Mouse (Mus musculus) gastrocnemius, postnatal 4 days (tissue): ENCODE measurements around the gene Psmc5. TPM values are rescaled to one million over a fixed set of nuclear protein-coding genes. Genes with fewer than 3 reads are reported as not detected.

ENCODE experiments used
- DNase-seq, 2 experiments: peaks; one replicate each; pipeline ENCODE4 v3.0.0; 2021 to 2022; ENCODE audit warnings: low spot score in 2 of 2, mixed read lengths in 2 of 2
- total RNA-seq, 2 experiments: library from RNA; stranded (reverse); gene quantifications; 2 replicates each; pipeline ENCODE4 v1.2.3; 2021

The Psmc5 gene
- total RNA-seq, 2 experiments from 2014 or later = 123 to 146 TPM

DNA sequence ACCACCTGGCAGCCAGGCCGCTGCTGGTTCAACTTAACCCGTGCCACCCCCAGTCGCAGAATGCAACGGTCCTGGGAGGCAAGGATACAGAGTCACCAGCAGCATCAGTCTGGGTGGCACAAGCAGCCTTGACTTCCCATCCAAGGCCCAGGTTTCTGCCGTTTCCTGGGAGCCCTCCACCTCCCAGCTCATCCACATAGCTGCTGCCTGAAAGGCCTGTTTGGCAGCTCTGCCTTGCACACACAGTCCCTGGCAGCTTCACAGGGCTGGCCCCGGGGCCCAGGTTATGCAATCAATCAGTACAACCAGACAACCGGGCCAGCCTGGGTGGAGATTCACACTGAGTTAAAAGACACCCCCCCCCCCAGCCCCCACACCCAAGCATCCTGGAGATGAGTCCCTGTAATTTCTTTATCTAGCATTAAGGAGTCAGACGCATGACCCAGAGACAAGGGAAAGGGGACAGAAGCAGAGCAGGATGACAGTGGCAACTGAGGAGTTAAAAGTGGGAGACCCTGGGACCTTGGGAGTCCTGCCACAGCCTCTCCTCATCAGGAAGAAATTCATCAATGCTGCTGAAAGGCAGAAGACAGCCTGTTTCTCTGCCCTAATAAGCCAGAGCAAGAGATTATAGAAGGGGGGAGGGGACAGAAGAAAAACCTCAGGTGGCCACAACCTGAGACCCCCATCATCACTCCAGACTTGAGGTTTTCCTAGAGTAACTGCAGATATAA is 12.5 kb downstream of the Psmc5 start:
- DNase-seq = peak; percentile 57 to 75

DNA sequence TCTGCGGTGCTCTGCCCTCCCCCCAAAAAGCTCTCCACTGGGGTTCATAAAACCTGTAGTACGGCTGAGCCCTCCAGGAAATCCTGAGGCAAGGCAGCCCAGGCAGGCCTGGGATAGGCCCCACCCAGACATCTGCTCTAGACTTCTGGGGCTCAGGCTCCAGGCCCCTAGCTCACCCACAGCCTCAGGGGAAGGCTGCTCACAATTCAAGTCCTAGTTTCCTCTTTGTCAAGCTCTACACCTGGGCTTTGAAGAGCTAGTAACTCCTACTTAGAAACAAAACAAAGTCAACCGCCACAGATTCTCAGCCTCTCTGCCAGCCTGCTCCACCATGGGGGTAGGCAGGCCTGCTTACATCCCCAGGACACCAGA is 13.1 kb downstream of the Psmc5 start:
- DNase-seq = no peak

DNA sequence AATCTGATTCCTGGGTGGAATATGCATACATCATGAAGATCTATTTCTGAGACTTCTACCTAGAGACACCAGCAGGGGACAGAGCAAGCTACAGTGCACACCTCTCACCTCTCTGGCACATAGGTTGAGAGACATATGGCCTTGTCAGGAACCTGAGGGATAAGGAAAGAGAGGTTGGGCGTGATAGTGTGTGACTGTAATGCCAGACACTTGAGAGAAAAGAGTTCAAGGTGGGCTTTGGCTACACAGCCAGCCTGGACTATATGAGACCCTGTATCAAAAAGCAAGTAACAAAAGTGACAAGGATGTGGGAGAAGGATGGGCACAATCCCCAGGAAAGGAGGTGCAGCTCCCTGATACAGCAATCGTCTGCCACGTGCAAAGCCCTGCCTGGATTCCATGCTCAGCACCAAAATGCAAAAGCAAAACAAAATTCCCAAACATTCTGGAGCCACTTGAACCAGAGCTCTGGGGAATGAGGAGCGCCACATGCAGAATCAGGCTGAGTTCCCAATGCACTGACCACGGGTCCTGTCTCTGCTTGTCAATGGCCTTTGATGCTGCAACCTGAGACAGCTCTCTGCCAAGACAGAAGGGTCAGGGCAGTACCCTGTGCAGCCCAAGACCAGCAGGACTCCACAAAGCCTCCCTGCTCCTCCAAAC is 15.3 kb downstream of the Psmc5 start:
- no peak for DNase-seq

DNA sequence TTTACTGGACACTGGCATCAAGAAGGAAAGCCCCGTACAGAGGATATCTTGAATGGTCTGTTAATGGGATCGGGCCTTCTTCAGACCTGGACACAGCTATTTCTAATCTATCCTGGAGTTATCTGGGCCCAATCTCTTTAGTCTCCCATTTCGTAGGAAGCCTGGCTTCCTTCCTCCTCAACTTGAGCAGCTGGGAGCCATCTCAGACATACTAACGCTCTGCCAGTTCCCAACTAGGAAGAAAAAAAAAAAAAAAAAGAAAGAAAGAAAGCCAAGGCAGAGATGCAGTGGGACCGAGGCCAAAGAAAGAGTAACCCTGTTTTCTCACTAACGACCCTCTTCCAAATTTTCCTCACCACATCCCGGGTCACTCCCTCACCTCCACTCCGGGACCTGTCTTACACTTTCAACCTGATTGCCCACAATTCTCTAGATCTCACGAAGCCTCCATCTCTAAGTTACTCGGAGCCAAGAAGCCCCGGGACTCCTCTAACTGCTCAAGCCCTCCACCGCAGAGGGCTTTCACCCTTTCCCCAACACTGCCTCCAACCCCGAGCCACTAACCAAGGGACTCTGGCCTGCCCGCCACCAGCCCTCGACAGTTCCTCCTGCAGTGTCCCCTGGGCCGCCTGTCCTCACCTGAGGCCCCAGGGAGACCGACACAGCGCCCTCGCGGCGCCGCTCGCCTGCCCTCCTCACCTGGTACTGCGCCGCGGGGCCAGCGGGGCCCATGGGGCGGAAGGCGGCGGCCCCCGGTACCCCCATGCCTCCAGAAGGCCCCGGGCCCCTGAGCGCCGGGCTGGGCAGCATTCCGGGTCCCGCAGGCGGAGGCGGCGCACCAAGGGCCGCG is 16.1 kb downstream of the Psmc5 start:
- no peak for DNase-seq

DNA sequence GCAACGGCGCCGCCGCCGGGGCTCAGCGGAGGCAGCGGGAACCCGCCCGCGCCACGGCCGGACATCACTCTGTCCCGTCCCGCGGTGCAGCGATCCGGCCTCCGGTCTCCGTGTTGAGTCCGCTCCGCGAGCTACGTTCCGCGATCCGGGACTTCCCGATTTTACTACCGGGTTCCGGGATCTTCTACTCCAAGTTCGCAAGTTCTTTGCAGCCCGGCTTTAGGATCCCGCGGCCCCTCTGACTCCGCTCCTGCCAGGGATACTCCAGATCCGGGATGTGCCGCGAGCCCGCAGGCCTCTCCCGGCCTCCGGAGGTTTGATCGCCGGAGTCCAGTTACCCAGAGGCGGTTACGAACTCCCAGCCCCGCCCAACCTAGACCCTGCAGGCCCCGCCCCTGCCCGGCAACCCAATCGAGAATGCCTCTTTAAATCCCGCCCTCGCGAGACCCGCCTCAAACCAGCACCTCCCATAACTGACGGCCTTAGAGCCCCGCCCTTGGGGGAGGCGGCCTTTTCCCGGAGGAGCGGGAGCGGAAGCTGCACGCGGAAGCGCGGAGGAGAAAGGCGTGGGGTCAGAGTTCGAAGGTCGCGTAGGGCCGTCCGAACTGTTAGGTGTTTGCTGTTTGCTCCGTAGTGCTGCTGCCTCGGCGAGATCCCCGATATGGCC is 16.8 kb downstream of the Psmc5 start, which contains the start of gene Smarcd2:
TSS of gene Smarcd2 (minus strand) at position 329 of the 667 bp plus-strand sequence.
- DNase-seq = peak; percentile 98 to 99

DNA sequence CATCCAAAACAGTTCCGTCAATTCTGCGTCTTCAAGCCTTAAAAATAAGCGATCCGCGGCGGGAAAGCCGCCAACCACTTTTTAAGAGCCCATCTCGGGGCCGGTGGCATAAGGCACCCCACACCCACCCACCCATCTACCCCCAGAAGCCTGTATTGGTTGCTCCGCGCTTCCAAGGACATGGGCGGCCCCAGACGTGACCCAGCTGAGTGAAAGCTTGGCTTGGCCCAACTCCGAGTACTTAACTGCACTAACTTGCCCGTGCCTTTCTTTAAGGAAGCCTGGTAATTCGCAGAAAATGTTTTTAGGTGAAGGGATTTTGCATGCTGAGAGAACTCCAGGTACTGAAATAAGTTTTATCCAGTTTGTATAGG is 17.3 kb downstream of the Psmc5 start:
- DNase-seq = peak in 1 of 2 experiments; percentile 46

DNA sequence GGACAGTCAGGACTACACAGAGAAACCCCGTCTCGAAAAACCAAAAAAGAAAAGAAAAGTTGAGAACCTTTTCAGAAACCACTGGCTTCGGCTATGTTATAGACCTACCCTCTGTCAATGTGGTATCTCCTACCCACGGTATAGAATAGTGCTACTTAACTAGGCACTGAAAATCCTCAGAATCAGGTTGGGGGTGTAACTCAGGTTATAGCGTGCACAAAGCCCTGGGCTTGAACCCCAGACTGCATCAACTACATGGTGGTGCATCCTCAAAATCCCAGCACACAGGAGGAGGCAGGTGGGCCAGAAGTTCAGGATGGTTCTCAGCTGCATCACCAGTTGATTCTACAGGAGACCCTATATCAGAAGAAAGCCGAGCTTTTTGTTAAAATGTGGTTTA is 17.9 kb downstream of the Psmc5 start:
- no peak for DNase-seq

DNA sequence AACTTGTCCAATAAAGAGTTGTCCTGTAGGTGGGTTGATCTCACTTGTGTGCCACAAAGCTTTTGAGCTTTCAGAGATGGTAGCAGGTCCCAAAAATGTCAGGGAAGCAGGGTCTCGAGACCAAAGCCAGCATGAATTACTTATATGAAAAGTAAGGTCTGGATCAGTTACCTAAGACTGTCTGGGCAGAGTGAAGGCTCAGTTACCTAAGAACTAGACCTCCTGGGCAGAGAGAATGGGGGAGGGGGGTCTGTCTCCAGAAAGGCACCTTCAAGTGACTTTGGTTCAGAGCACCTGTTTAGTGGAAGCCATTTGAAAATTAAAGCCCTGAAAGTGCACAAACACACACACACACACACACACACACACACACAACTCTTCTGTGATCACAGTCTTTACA is 18.4 kb downstream of the Psmc5 start:
- no peak for DNase-seq

DNA sequence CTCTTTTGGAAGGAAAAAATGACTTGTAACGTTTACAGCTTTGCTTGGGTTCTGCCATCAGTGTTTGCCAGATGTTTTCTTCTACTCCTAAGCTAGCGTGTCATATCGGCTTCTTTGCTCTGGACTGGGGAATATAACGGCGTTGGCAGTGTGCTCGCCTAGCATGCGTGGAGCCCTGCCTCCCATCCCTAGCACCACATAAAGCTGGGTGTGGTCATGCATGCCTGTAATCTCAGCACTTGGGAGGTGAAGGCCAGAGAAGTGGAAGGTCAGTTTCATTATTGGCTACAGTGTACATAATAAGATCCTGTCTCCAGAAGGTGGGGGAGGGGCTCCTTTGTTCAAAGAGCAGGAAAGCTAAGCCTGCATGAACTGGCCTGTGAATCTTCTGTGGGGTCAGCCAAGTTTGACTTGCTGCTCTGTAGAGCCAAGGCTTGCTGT is 19.0 kb downstream of the Psmc5 start:
- DNase-seq = peak in 1 of 2 experiments; percentile 71

DNA sequence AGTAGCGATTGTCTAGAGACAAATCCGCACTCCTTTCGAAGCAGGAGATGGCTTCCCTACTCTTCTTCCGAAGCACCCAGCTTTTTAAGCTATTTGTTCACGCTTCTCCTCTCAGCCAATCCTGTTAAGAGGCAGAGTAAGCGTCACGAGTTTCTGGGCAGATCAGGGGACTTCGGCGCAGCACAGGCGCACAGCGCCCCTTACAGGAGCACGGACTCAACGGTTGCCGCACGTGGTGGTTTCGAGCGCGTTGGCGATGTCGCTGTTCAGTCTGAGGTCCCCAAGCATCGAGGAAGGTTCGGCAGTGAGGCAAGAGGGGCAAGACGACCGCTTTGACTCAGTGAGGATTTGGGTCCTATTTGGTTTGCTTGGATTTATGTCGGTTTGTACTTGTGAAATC is 20.5 kb downstream of the Psmc5 start, which contains the start of gene Tcam1:
TSS of gene Tcam1 (plus strand) at position 219 of the 400 bp plus-strand sequence.
- peak; percentile 87 to 90 for DNase-seq

DNA sequence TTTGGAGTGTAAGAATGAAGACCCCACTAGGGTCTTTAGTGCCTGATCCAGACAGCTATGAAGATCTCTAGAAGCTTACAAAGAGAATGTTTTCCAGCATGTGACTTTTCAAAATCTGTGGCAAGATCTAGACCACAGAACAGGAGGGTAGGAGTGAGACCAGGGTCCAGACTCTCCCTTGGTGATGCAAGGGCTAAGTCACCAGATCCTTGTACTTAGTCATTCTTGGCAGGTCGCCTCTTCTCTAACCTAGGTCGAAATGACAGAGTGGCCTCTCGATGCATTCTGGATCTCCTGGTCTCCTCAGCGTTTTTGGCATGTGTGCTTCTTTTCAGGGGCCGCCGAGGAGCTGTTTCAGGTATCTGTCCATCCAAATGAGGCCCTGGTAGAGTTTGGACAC is 26.5 kb downstream of the Psmc5 start:
- no peak for DNase-seq

DNA sequence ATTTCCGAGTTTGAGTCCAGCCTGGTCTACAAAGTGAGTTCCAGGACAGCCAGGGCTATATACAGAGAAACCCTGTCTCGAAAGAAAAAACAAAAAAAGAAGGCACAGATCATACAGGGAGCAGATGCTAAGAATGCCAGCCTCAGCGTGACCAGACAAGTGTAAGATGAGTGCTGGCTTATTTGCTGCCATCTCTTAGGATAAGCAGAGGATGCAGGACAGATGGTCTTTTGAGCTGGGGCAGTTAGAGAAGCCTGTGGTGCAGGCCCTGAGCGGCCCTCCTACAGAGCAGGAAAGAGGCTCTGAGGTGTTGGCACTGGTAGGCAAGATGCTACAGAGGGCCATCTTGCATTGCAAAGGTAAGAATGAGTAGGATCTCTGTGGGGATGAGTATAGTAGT is 27.4 kb downstream of the Psmc5 start:
- no peak for DNase-seq

DNA sequence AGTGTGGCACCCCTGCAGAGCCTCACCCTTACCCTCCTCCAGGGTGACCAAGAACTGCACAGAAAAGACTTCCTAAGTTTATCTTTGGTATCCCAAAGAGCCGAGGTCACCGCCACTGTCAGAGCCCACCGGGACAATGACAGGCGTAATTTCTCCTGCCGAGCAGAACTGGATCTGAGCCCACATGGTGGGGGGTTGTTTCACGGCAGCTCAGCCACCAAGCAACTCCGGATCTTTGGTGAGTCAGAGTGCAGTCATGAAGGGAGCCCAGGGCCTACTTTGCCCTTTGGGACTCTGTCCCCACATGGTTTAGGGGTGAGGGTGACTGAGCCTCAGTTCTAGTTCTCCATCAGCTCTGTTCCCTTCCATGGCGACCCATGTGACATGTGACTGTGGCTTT is 28.2 kb downstream of the Psmc5 start:
- DNase-seq = no peak

DNA sequence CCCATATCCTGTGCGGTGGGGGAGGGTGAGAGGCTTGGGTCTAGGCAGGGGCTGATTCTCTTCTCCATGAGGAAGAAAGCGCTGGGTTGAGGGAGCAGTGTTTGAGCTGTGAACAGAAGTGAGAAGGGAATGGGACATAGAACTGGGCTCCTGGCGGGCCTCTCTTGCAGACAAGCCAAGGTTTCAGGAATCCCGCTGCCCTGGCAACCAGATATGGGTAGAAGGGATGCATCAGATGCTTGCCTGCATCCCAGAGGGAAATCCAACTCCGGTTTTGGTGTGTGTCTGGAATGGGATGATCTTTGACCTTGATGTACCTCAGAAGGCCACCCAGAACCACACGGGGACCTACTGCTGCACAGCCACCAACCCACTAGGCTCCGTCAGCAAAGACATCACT is 30.3 kb downstream of the Psmc5 start:
- no peak for DNase-seq

DNA sequence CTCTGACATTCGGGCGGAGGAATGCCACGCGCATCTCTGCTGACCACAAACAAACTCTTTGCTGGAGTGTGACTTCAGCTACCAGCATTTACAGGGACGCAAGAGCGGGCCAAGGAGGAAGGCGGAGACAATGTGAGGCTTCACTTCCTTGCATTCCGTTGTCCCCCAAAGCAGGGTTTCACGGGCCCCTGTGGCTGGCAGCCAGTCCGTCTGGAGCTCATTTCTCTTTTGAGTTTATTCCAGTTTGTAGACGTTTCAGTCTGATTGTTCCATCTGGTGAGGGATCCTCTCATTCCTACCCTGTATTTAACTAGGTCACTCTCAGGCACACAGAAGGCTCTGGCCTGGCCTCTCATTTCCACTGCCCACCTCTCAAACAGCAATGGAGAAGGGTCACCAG is 31.0 kb downstream of the Psmc5 start:
- DNase-seq = peak in 1 of 2 experiments; percentile 42

DNA sequence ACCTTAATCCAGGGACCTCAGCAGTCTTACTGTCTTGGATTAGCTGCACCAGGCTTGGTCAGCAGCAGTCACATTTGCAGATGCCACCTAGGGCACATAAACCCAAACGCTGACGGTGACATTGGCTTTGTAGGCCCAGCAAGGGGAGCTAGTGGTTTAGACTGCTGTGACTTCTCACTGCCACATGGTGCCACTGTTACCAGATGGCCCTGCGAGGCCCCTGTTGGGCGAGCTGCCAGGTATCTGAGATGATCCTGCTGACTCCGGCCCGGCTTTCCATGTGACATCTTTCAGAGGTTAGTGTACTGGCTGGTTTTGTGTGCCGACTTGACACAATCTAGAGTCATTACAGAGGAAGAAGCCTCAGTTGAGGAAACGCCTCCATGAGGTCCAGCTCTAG is 33.4 kb downstream of the Psmc5 start:
- peak; percentile 52 to 75 for DNase-seq

DNA sequence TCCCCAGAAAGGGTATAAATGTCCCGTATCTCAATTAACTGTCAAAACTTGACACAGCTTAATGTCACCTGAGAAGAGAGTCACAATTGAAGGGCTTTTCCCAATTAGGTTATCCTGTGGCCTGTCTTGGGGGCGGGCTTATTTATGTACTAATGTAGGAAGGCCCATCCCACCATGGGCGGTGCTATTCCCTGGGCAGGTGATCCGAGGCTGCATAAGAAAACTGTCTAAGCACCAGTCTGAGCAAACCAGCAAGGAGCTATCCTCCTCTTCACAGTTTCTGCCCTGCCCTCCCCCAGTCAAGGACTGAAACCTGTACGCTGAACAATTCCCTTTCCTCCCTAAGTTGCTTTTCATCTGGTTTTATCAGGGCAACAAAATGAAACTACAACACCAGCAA is 34.4 kb downstream of the Psmc5 start:
- DNase-seq = no peak

DNA sequence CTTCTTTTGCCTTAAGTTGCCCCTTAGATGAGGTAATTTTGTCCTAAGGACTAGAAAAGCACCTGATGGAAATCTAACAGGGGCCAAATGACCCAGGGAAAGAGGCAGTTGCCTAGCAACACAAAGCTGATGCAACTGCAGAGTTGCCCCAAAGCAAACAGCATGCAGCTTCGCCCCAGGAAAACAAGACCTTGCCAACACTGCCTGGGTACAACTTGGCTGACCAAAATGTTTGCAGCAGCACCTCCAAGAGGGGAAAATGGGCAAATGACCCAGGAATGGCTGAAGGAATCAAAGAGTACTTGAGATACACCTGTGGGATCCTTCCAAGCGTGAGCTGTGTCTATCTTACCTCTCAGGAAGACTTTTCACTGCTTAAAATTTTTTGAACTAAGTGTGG is 35.9 kb downstream of the Psmc5 start:
- no peak for DNase-seq

DNA sequence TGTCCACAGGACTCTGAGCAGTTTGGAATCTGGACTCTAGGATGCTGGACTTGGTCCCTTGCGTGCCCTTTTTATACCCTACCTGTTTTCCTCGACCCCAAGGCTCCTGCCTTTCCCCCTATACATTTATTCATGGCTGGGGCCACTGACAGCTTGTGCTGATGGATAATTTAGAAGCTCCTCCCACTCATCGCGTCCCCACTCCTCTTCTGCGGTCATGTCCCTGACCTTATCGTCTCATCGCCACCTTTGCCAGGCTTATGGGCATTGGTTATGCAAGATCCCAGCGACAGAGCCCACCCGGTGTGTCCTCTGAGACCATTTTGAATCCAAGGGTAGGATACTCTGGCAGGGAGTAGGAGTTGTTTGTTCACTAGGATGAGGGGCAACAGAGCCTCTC is 45.8 kb downstream of the Psmc5 start, which contains the start of gene Gh:
TSS of gene Gh (minus strand) at position 101 of the 400 bp plus-strand sequence.
- no peak for DNase-seq

DNA sequence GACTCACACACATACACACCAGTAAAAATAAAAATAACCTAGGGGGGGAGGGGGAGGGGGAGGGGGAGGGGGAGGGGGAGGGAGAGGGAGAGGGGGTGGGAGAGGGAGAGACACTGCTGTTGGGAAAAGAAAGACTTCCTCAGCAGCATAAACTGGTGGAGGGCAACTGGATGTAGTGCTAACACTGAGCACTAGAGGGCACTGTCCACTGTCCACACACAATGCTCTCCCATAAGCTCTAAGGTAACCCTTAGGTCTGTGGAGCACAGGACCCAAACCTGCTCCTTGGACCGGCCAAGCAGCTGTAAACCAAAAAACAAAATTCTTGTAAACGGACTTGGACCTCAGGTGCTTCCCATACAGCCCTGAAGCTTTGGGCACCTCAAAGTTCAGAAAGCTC is 46.7 kb downstream of the Psmc5 start:
- no peak for DNase-seq
